Mouse (Mus musculus) stomach, embryonic 15.5 days (tissue): Measurements from ENCODE around the gene Hhex. TPM values are rescaled to one million over a fixed set of nuclear protein-coding genes. Genes with fewer than 3 reads are reported as not detected.

Experiments used
- ATAC-seq: fragments of 200-750 bp; cut with Nextera tagmentation; 2 replicates; pipeline ENCODE4 v1.8.0; 2017; ENCODE audit warnings: low read depth, moderate number of reproducible peaks, moderate TSS enrichment; ENCODE audit not compliant: insufficient read depth, low FRiP score
- H3K27ac ChIP-seq: fragments of 300-500 bp; sonication (generic); 2 replicates; pipeline ENCODE4 v1.5.1; 2015; ENCODE audit warnings: mild to moderate bottlenecking, inconsistent platforms
- H3K27me3 ChIP-seq: fragments of 300-500 bp; sonication (generic); replicated peaks from 2 replicates; pipeline ENCODE4 v1.6.1; 2015; ENCODE audit warnings: inconsistent platforms
- H3K36me3 ChIP-seq: fragments of 300-500 bp; sonication (generic); 2 replicates; pipeline ENCODE4 v1.6.1; 2015; ENCODE audit warnings: inconsistent platforms
- H3K4me1 ChIP-seq: fragments of 300-500 bp; sonication (generic); 2 replicates; pipeline ENCODE4 v1.6.1; 2015; ENCODE audit warnings: inconsistent platforms
- H3K4me2 ChIP-seq: fragments of 300-500 bp; sonication (generic); 2 replicates; pipeline ENCODE4 v1.6.1; 2015; ENCODE audit warnings: mild to moderate bottlenecking, inconsistent platforms
- H3K4me3 ChIP-seq: fragments of 300-500 bp; sonication (generic); replicated peaks from 2 replicates; pipeline ENCODE4 v1.5.1; 2015; ENCODE audit warnings: inconsistent platforms
- H3K9ac ChIP-seq: fragments of 300-500 bp; sonication (generic); 2 replicates; pipeline ENCODE4 v1.6.1; 2015; ENCODE audit warnings: inconsistent platforms
- H3K9me3 ChIP-seq: fragments of 300-500 bp; sonication (generic); 2 replicates; pipeline ENCODE4 v1.6.1; 2016; ENCODE audit warnings: inconsistent platforms
- WGBS: fragments of 180-500 bp; shearing (Covaris S2); methylation state at CpG from one replicate; pipeline ENCODE4 v1.1.7; 2015; 5-methylcytosine and 5-hydroxymethylcytosine counted together
- polyA plus RNA-seq: library from polyadenylated mRNA; unstranded; fragments of >200 nt; fragmentation: Nextera tagmentation; extraction: Ambion mirVana; gene quantifications from 2 replicates; pipeline ENCODE4 v1.2.1, GENCODE M21; 2015

Hhex gene
- 18.2 and 23.9 TPM in 2 replicates for polyA plus RNA-seq

DNA sequence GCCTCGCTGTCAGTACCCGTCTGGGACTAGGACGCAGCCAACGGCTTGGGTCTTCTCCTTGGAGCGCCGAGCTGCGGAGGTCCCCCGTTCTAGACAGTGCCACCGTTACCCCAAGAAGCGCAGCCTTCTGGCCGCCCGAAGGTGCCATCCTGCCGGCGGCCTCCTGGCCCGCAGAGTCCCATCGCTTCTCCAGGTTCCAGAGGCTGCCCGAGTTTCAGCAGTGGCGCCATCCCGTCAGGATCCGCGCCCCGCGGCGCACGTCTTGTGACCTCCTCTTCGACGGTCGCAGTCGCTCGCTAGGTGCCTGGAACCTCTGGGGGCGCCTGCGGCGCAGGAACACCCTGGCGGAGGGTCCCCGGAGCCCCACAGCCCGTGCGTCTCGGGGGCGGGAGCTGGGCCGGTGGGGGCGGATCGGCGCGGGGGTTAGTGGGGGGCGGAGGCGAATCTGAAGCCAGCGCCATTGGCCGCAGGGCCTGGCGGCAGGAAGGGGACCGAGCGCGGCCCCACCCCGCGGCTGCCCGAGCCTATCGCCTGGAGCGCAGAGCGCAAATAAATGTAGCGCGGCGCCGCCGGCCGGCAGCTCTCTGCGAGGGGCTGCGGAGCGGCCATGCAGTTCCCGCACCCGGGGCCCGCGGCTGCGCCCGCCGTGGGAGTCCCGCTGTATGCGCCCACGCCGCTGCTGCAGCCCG is at the start of gene Hhex:
Gene Hhex, plus strand, starts transcription at position 548 of the 689 bp plus-strand sequence.
- Histone ChIP-seq H3K36me3 (no peaks in the 10 kb centered on the region), H3K4me1 (peaks cover 12% of the 10 kb centered on the region), H3K27me3 (peaks cover 59% of the 10 kb centered on the region), H3K9ac (peak within 1 kb of the TSS; percentile 44; the same call in 1 of the 2 replicates), H3K4me2 (peak within 1 kb of the TSS; percentile 92), H3K9me3 (no peaks in the 10 kb centered on the region), H3K4me3 (peak within 1 kb of the TSS; percentile 58), H3K27ac (peak within 1 kb of the TSS; percentile 77)
- WGBS = under 1% methylated on average over 58 of the region's 79 CpGs
- ATAC-seq = peak; percentile 85

DNA sequence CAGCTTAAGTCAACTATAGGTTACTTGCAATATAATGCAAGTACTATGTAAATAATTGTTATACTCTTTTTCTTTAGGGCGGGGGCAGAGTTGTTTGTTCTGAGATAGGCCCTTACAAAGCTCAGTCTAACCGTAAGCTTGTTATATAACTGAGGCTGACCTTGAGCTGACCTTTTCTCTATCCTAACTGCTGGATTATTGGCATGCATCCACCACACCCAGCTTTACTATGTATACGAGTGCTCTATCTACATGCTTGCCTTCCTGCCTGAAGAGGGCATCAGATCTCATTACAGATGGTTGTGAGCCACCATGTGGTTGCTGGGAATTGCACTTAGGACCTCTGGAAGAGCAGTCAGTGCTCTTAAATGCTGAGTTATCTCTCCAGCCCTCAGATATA is 48.5 kb upstream of the Hhex start:
- no peak overlapping the region for H3K4me3 ChIP-seq
- H3K9me3 ChIP-seq = no peaks in the 10 kb centered on the region
- no peak for ATAC-seq
- no peaks in the 10 kb centered on the region for H3K27me3 ChIP-seq
- H3K4me2 ChIP-seq = no peak overlapping the region
- no peak overlapping the region for H3K27ac ChIP-seq
- no peak overlapping the region for H3K9ac ChIP-seq
- H3K4me1 ChIP-seq = no peaks in the 10 kb centered on the region
- WGBS = 50% methylated on average over 3 of the region's 3 CpGs
- H3K36me3 ChIP-seq = peaks cover 11% of the 10 kb centered on the region; the same call in 1 of the 2 replicates

DNA sequence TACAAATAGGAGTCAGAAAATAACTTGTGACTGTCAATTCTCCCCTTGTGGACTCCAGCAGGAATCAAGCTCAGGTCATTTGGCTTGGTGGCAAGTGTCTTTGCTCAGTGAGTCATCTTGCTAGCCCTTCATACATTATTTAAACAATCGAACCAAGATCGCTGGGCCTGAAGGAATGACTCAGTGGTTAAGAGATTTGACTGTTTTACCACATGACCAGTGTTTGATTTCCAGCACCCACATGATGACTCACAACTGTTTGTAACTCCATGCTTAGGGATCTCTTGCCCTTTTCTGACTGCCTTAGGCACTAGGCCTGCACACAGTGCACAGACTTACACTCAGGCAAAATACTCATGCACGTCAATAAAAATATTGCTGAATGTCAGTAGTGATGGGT is 42.7 kb upstream of the Hhex start:
- ATAC-seq = no peak
- Histone ChIP-seq H3K27me3 (no peaks in the 10 kb centered on the region), H3K4me1 (no peaks in the 10 kb centered on the region), H3K36me3 (peaks cover 33% of the 10 kb centered on the region), H3K9me3 (no peaks in the 10 kb centered on the region), H3K4me3 (no peak overlapping the region), H3K9ac (no peak overlapping the region), H3K27ac (no peak overlapping the region), H3K4me2 (no peak overlapping the region)
- WGBS = 86% methylated on average over 3 of the region's 3 CpGs

DNA sequence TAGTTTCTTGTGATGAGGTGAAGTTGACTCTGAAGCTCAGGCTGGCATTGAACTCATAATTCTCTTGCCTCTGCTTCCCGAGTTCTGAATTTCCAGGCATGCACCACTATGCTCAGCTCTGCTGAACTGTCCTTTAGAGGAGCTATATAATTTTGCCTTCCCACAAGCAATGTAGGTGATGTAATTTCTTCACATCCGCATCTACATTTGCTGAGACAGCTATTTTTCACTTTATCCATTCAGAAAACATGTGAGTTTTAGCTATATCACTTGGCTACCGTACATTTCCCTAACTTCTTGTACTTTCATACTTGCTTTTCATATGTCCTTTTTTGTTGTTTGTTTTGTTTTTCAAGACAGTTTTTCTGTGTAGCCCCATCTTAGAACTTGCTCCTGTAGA is 38.3 kb upstream of the Hhex start:
- 95% methylated on average over 3 of the region's 3 CpGs for WGBS
- peaks cover 41% of the 10 kb centered on the region for H3K36me3 ChIP-seq
- H3K4me3 ChIP-seq = no peak overlapping the region
- no peak overlapping the region for H3K9ac ChIP-seq
- H3K9me3 ChIP-seq = no peaks in the 10 kb centered on the region
- H3K27ac ChIP-seq = no peak overlapping the region
- no peak overlapping the region for H3K4me2 ChIP-seq
- ATAC-seq = no peak
- no peaks in the 10 kb centered on the region for H3K4me1 ChIP-seq
- no peaks in the 10 kb centered on the region for H3K27me3 ChIP-seq

DNA sequence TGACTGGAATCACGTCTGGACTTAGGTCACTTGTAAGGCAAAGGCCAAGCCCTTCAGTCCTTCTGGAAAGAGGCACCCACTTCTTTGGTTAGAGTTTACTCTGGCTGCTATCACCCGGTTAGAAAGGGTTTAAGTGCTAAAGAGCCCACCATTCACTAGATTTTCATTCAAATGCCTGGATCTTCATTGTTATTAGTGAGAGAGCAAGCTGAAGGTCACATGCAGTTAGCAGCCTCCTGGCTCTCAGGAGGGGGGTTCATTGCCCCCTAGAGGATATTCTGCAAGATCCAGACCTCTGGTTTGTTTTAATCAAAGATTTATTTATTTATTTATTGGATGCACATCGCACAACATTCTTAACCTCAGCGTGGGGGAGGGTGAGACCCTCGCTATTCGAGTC is 33.7 kb upstream of the Hhex start:
- WGBS = 76% methylated on average over 6 of the region's 6 CpGs

DNA sequence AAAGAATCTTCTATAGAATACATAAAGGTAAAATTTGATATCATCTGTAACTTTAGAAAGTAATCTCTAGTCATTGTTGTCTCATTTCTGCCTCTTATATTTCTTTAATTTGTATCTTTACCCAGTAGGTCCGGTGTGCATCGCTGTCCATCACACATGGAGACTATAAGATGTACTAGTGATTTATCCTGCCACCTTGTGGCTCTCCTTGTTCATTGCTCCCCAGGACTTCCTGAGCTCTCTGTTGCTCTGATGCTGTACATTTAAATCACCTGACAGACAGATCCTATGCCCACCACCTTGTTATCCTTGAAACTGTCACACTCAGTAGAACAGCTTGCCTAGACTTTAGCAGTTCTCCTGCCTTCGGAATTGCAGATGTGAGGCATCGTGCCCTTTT is 16.3 kb upstream of the Hhex start:
- H3K36me3 ChIP-seq = peaks cover 25% of the 10 kb centered on the region
- H3K9ac ChIP-seq = no peak overlapping the region
- H3K4me2 ChIP-seq = no peak overlapping the region
- H3K4me1 ChIP-seq = no peaks in the 10 kb centered on the region
- WGBS = 85% methylated on average over 4 of the region's 4 CpGs
- no peak; the same call in 1 of the 2 replicates for ATAC-seq
- H3K9me3 ChIP-seq = no peaks in the 10 kb centered on the region
- no peaks in the 10 kb centered on the region for H3K27me3 ChIP-seq
- H3K27ac ChIP-seq = no peak overlapping the region
- no peak overlapping the region for H3K4me3 ChIP-seq

More for the DNA sequence above, 33.7 kb upstream of the Hhex start:
- Histone ChIP-seq H3K4me2 (no peak overlapping the region), H3K27ac (no peak overlapping the region), H3K4me3 (no peak overlapping the region), H3K36me3 (peaks cover 26% of the 10 kb centered on the region; the same call in 1 of the 2 replicates), H3K4me1 (no peaks in the 10 kb centered on the region), H3K9ac (no peak overlapping the region), H3K27me3 (no peaks in the 10 kb centered on the region), H3K9me3 (no peaks in the 10 kb centered on the region)
- no peak for ATAC-seq

DNA sequence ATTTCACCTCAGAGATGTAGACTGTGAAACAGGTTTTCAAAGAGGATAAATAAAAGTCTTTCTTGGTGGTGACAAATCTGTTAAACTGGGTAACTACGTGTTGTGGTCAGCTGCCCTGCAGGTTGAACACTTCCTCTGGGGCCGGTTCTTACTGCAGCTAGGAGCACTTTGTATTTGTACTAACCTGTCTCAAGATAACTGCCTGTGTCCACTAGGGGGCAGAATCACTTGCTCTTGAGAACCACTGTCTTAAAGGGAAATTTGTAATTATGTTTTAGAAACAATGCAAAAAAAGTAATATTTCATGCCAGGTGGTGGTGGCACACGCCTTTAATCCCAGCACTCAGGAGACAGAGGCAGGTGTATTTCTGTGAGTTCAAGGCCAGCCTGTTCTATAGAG is 15.0 kb upstream of the Hhex start:
- no peak overlapping the region for H3K4me2 ChIP-seq
- no peak for ATAC-seq
- H3K9ac ChIP-seq = no peak overlapping the region
- H3K36me3 ChIP-seq = peaks cover 21% of the 10 kb centered on the region; the same call in 1 of the 2 replicates
- H3K4me1 ChIP-seq = no peaks in the 10 kb centered on the region
- H3K27me3 ChIP-seq = no peaks in the 10 kb centered on the region
- H3K4me3 ChIP-seq = no peak overlapping the region
- 36% methylated on average over 3 of the region's 3 CpGs for WGBS
- H3K9me3 ChIP-seq = no peaks in the 10 kb centered on the region
- H3K27ac ChIP-seq = no peak overlapping the region

DNA sequence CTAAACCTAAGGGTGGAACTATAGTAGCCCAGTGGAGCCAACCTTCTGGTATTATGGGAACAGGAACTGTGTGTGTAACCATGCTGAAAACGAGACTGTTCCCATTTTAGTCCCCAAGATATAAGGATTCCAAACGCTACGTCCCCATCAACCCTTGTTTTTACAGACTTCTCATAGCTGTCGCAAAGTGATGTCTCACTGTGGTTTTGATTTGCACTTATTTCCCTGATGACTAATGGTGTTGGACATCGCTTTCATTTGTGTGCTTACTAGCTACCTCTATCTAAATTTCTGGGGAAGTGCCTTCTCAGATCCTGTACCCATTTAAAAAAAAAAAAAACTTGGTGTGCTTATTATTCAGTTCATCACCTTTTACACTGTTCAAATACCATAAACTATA is 6.0 kb upstream of the Hhex start:
- Histone ChIP-seq H3K4me3 (no peak overlapping the region), H3K9me3 (no peaks in the 10 kb centered on the region), H3K27me3 (peaks cover 27% of the 10 kb centered on the region), H3K27ac (no peak overlapping the region), H3K36me3 (no peaks in the 10 kb centered on the region), H3K9ac (no peak overlapping the region), H3K4me1 (no peaks in the 10 kb centered on the region), H3K4me2 (no peak overlapping the region)
- ATAC-seq = no peak
- WGBS = 75% methylated on average over 5 of the region's 5 CpGs

DNA sequence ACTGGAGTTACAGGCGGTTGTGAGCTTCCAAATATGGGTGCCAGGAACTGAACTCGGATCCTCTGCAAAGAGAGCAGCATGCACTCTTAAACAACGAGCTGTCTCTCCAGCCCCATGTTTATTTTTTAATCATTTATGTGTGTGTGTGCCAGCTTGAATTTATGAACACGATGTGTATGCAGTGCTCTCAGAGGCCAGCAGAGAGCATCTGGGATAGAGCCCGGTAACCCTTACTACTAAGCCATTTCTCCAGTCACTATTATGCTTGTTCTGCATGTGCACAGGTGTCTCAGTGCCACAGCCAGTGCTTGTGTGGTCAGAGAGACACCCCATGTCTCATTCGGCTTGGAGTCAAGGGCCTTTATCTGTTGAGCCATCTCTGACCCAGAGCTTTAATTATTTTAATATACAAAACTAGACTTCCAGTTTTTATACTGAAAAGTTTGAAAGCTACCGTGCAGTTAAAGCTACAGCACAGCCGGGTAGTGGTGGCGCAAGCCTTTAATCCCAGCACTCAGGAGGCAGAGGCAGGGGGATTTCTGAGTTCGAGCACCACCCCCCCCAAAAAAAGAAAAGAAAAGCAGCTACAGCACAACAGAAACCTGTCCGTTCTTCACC is 3.4 kb upstream of the Hhex start:
- 90% methylated on average over 11 of the region's 11 CpGs for WGBS
- Histone ChIP-seq H3K9me3 (no peaks in the 10 kb centered on the region), H3K36me3 (no peaks in the 10 kb centered on the region), H3K4me1 (peaks cover 12% of the 10 kb centered on the region), H3K9ac (no peak overlapping the region), H3K27ac (no peak overlapping the region), H3K4me2 (no peak overlapping the region), H3K27me3 (peaks cover 49% of the 10 kb centered on the region), H3K4me3 (no peak overlapping the region)
- ATAC-seq = no peak

DNA sequence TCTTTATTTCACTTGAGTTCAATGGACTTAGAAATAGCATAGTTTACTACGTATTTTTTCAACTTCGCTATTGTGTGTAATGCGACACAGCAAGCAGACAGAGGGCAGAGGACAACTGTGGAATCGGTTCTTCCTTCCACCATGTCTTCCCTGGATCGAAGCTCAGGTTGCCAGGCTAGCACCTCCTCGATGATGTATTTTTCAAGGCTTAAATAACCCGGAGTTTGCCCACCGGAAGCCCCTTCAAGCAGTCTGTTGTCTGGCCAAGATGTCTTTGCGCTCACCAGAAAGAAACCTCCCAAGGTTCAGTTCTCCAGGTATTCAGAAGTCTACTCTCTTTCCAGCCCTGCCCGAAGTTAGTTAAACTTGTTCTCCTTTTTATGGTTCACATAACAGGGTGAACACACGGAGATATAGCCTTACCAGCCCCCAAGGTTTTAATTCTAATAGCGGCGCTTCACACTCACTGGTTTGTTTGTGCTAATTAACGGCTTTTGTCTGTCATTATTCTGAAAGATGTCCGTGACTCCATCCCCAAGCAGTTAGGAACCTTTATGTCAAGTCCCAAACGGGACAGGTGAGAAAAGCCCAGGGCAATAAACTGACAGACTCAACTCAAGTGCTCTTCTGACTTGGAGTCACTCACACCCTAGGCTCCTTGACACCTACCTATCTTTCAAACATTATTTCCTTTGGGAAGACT is 1.6 kb upstream of the Hhex start:
- Histone ChIP-seq H3K4me2 (no peak overlapping the region; the same call in 1 of the 2 replicates), H3K27me3 (peaks cover 59% of the 10 kb centered on the region), H3K27ac (no peak overlapping the region)

DNA sequence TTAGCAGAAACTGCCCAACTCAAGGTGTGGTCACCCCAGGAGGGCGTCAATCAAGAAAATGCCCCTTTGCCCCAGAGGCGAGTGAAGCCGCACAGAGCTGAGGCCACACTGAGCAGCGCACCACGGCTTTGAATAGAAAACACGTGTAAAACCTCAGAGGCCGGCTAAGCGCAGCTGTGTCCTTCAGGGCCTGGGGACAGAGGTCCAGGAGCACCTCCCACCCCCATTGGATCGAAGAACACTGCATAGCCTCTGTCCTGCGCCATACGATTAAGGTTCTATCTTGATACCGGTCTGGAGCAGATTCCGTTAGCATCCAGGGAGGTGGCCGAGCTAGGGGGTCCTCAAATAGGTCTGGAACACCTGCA is 731 bp upstream of the Hhex start:
- peaks cover 59% of the 10 kb centered on the region for H3K27me3 ChIP-seq
- peak overlapping the region; percentile 58 for H3K4me3 ChIP-seq
- H3K4me2 ChIP-seq = peak overlapping the region; percentile 92
- no peak for ATAC-seq
- no peaks in the 10 kb centered on the region for H3K36me3 ChIP-seq
- H3K27ac ChIP-seq = no peak overlapping the region
- H3K4me1 ChIP-seq = peaks cover 12% of the 10 kb centered on the region
- WGBS = 1% methylated on average over 14 of the region's 14 CpGs
- no peaks in the 10 kb centered on the region for H3K9me3 ChIP-seq
- no peak overlapping the region for H3K9ac ChIP-seq

More for the DNA sequence above, 1.6 kb upstream of the Hhex start:
- Histone ChIP-seq H3K4me1 (peaks cover 12% of the 10 kb centered on the region), H3K9me3 (no peaks in the 10 kb centered on the region), H3K9ac (no peak overlapping the region), H3K4me3 (no peak overlapping the region), H3K36me3 (no peaks in the 10 kb centered on the region)
- ATAC-seq = no peak
- WGBS = 17% methylated on average over 16 of the region's 16 CpGs
